Mouse (Mus musculus) CH12.LX (cell line): Measurements from ENCODE around the gene 2310022B05Rik.

Experiments used
- CTCF ChIP-seq, 2 experiments: IDR thresholded peaks in 1 of 2; conservative IDR thresholded peaks in 1 of 2; 2 replicates each; pipeline ENCODE4 v1.5.1; 2011 to 2012; ENCODE audit warnings: low read depth in 2 of 2, low read length in 2 of 2, improper control_type of control experiment in 1 of 2, inconsistent platforms in 1 of 2, mild to moderate bottlenecking in 1 of 2, moderate library complexity in 1 of 2
- MEF2A ChIP-seq: IDR thresholded peaks from 2 replicates; pipeline ENCODE4 v1.6.1; 2014; ENCODE audit warnings: low read depth, mild to moderate bottlenecking, inconsistent platforms, low read length, improper control_type of control experiment, borderline replicate concordance
- MXI1 ChIP-seq: IDR thresholded peaks from 2 replicates; pipeline ENCODE4 v1.6.1; 2011; ENCODE audit warnings: mild to moderate bottlenecking, low read depth, low read length, improper control_type of control experiment
- NRF1 ChIP-seq: IDR thresholded peaks from 2 replicates; pipeline ENCODE4 v1.6.1; 2014; ENCODE audit warnings: low read depth, mild to moderate bottlenecking, inconsistent platforms, low read length, improper control_type of control experiment, moderate library complexity
- POLR2A ChIP-seq: IDR thresholded peaks from 2 replicates; pipeline ENCODE4 v1.6.1; 2011; ENCODE audit warnings: low read depth, mild to moderate bottlenecking, improper control_type of control experiment, low read length
- POLR2AphosphoS2 ChIP-seq: IDR thresholded peaks from 2 replicates; pipeline ENCODE4 v1.6.1; 2011; ENCODE audit warnings: low read depth, low read length, improper control_type of control experiment
- TCF12 ChIP-seq: IDR thresholded peaks from 2 replicates; pipeline ENCODE4 v1.6.1; 2014; ENCODE audit warnings: low read depth, mild to moderate bottlenecking, inconsistent platforms, low read length, improper control_type of control experiment
- USF1 ChIP-seq: IDR thresholded peaks from 2 replicates; pipeline ENCODE4 v1.6.1; 2014; ENCODE audit warnings: low read depth, mild to moderate bottlenecking, inconsistent platforms, low read length, improper control_type of control experiment

DNA sequence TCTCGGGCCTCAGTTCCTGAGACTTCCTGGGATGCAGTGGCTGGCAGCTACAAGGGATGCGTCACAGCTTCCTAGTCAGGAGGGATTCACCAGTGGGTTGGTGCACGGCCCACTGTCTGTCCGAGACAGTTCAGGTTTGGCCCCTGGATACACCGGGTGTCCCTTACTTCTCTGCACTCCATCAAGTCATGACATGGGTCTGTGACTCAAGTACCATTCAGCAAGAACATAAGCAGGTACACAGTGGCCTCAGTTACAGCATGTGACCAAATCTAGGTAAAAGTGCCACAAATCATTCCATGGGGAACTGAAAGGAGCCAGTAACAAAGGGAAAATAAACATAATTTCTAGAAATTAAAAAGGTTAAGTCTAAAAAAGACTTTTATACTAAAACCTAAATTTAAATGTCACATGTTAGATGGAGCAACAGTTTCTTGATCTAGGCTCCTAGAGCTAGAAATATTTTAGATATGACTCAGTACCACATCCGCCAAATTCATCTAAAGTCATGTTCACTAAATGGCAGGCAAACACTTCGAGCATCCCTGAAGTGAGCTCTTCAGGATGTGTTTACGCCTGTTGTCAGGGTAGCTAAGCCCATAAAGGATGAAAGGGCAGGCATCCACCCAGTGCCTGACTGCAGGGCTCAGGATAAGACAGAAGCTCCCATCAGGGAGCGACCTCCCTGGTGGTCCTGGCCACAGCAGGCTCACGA lies 18.1 kb upstream of the 2310022B05Rik start:
- TF ChIP-seq MEF2A (no peak), POLR2A (no peak), CTCF (conservative IDR thresholded peaks at IDR 0.05 in 1 of 2, IDR thresholded peaks at IDR 0.05 in 1 of 2; ENCODE audit: low read depth in 2 of 2, low read length in 2 of 2) (no peak), TCF12 (no peak), NRF1 (no peak), POLR2AphosphoS2 (no peak), MXI1 (no peak), USF1 (no peak)
